Mouse (Mus musculus) T-cell, adult 2 months (primary cell): Measurements from ENCODE around the gene Txlna.

Source experiments
- DNase-seq: peaks from one replicate; pipeline ENCODE4 v3.0.0; 2022; ENCODE audit warnings: low spot score

Gene Txlna

GRCm38 (mm10) chr4:129640638-129641467 lies at the start of gene Txlna:
TSS of gene Txlna (minus strand) at chr4:129641065.
- peak; percentile 93 for DNase-seq

GRCm38 (mm10) chr4:129684531-129684930 lies 43.7 kb upstream of the Txlna start:
- no peak for DNase-seq

GRCm38 (mm10) chr4:129683901-129684493 lies 43.1 kb upstream of the Txlna start:
- no peak for DNase-seq

GRCm38 (mm10) chr4:129681837-129682236 lies 41.0 kb upstream of the Txlna start:
- DNase-seq, result no peak

GRCm38 (mm10) chr4:129672878-129673449 lies 32.1 kb upstream of the Txlna start:
- DNase-seq, result no peak

DNA sequence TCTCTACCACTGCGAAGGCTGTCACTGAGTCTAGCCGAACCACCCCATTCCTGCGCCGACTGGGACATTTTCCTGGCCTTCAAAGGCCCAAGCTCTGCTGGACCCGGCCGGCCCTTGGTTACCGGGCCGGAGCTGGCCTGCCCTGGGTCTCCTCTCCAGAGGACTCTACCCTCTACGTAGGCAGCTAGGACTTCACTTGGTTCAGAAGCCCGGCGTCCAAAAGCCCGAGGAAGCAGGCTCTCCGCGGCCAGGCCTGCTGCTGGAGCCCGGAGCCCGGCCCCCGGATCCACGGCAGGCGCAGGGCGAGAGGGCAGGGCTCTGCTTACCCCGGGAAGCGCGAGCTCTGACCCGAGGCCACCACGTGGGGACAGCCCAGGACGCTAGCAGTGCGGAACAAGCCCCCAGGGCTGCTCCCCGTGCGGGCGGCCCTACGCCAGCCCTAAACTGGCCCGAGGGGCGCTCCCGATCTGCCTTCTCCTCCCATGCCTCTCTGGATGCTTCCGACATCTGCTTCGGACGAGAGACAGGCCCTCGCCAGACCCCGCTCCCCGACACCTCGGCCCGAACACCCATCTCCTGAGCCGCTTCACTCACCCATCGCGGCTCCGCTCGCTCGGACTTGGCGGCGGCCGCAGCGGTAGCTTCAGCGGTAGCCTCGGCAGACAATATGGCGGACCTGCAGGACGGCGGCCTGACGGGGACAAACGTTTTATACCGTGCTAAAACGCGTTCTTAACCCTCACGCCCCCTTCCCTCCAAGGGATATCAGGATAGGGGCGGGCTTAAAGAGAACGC lies 31.4 kb upstream of the Txlna start, which contains the start of gene Kpna6:
Gene Kpna6 (minus strand): TSS at position 685 of the 795 bp plus-strand sequence.
- peak; percentile 77 for DNase-seq

DNA sequence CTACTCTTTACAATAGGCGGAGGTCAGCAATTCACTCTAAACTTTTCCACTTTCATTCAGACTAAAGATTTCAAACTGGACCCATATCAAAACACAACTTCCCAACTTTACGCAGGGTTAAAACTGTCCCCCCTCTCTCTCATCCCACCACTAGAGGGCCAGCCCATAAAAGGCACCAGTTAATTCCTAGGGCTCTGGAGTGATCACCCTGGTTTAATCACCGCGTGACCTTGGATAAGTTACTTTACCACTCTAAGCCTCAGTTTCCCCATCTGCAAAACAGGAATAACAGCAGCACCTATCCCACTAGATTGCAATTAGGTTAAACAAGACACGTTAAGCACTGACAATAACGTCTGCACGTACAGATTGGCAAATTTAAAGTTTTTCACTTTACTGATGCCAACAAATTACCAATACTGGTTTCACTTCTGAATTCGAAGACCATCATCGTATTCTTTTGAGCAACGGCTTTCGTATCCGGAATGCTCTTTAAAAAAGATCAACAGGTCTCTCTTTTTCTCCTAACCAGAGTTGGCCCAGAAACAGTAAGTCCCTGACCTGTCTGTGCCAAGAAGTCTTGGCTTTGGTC lies 30.7 kb upstream of the Txlna start:
- peak; percentile 47 for DNase-seq

- DNase-seq, result no peak
These were observed 21.5 kb upstream of the Txlna start for GRCm38 (mm10) chr4:129662255-129662813.

DNA sequence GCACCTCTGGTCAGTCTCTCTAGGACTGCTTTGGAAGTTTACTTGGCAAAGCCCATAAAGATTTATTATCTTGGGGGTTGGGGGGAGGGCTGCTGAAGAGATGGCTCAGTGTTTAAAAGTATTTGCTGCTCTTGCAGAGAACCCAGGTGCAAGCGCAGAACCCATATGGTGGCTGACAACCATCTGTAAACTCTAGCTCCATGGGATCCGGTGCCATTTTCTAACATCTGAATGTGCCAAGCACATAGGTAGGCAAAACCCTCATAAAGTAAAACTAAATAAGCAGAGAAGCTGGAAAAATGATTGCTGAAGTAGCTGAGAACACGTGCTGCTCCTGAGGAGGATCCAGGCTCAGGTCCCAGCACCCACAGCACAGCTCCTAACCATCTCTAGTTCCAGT lies 20.7 kb upstream of the Txlna start:
- DNase-seq, result no peak

- no peak for DNase-seq
These were observed 13.9 kb upstream of the Txlna start for GRCm38 (mm10) chr4:129654770-129655169.

- no peak for DNase-seq
These were observed 9.5 kb upstream of the Txlna start for GRCm38 (mm10) chr4:129650359-129650758.

DNA sequence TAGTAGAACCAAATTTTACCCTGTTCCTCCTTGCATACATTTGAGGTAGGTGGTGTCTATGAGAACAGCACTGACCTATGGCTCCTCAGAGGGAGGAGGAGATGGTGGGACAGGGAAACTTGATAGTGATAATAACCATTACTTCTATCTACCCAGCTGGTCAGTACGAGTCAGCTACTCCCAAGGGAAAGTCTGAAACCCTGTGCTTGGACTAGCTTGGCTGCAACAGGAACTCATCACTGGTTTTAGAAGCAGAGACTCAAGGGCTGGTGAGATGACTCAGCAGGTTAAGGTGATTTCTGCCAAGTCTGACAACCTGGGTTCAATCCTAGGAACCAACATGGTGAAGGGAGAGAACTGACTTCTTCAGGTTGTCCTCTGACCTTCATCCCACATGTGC lies 7.8 kb upstream of the Txlna start:
- no peak for DNase-seq

GRCm38 (mm10) chr4:129645204-129645603 lies 4.3 kb upstream of the Txlna start:
- DNase-seq, result no peak

DNA sequence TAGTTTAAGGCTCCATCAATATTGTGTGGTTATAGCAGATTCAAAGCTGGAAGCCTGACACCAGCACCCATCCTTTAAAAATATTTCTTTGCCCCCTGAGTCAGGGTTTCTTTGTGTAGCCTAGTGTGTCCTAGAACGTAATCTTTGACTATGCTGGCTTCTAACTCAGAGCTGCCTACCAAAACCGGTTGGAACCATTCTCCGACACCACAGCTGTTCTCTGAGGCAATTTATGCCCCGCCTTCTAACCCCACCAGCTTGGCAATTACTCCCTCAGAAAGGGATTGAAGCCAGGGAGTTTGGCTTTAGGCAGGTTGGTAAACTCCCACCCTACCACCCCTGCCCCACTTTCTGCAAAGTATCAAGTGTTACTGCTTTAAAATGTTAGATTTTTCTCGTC lies 891 bp upstream of the Txlna start:
- DNase-seq, result no peak

- no peak for DNase-seq
These were observed 696 bp downstream of the Txlna start for GRCm38 (mm10) chr4:129640101-129640637.

DNA sequence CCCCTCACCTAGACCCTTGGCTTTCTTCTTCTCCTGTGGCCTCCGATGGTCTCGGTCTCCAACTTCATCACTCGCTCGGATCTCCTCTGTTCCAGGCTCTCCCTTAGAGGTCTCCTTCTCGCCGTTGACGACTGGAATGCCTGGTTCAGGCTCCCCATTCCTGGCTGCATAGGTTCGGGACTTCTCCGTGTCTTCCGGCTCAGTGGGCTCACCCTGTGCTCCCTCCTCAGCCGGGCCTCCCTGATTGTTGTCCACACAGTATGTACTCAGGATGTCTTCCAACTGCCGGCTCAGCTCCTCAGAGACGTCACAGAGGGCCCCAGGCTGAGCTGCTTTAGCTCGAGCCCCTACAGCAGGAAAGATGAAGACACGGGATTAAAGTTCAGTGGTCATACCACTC lies 1.6 kb downstream of the Txlna start:
- no peak for DNase-seq

GRCm38 (mm10) chr4:129633852-129634251 lies 7.0 kb downstream of the Txlna start:
- no peak for DNase-seq

DNA sequence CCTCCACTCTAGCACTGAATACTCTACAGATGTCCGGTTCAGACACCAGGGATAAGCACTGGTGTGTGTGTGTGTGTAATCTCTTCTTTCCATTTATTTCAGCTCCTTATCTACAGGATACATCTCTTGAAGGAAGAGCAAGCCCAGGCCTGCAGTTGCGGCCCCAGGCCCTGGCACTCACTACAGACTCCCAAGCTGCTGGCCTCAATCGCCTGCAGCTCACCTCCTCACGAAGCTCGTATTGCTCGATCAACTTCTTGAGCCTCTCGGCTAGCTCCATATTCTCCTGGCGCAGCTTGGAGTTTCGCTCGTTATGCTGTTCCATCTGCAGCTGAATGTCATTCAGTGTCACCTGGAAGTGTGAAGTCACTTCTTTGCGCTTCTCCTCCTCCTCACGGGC lies 9.0 kb downstream of the Txlna start:
- DNase-seq, result no peak

DNA sequence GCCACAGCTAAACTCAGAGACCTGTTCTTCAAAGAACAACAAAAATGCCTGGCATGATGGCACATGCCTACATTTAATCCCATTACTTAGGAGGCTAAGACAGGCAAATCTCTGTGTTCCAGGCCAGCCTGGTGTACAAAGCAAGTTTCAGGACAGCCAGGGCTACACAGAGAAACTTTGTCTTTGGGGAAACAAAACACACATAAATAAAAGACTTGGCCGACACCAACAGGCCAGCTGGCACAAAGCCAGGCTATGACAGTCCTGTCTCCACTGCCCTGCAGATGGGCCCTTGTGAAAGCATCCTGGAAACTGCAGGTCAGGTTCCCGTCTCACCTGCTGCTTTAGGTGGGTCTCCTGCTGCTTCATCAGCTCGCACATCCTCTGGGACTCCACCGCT lies 9.9 kb downstream of the Txlna start:
- no peak for DNase-seq

DNA sequence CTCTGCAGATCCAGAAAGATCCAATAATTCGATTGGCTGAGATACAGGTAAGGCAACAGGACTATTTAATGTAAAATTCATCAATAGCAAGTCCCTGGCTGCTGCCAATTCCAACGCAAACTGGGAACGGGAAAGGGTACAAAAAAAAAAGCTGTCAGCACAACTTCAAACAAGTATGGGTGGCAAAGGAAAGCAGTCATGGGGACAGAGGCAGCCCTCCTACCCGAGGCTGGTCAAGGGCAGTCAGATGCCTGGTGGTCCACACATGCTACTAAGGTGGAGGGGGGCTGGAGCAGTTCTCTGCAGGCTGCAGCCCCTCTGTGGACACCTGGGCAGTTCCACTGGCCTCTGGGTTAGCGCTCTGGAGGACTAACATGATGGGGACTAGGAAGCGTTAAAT lies 14.8 kb downstream of the Txlna start:
- no peak for DNase-seq

DNA sequence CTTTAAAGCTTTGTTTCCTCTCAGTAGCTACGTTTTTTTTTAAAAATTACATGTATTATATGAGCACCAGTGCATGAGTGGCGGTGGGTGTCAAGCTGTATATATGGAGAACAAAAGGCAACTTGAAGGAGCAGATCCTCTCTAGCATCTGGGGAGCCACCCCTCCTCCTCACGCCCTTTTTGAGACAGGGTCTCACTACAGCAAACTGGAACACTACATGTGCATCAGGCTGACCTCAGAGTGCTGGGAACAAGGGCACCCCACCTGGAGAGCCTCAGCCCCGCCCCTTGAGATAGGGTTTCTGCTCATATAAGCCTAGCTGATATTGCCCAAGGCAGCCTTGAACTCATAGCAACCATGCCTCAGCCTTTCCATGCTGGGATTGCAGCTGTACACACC lies 15.4 kb downstream of the Txlna start:
- DNase-seq, result no peak

- DNase-seq, result peak; percentile 34
These were observed 15.9 kb downstream of the Txlna start for GRCm38 (mm10) chr4:129625029-129625370.
